Mouse (Mus musculus): ENCODE results near the gene Slc22a1.

- TF ChIP-seq NELFE (IDR thresholded peaks at IDR 0.05; ENCODE audit: low read depth, low read length) (no peak), POLR2AphosphoS2 (IDR thresholded peaks at IDR 0.05; ENCODE audit: low read depth, low read length) (no peak), ZC3H11A (IDR thresholded peaks at IDR 0.05; ENCODE audit: low read depth, low read length) (no peak), SMC3 (IDR thresholded peaks at IDR 0.05; ENCODE audit: low read depth, low read length) (no peak), CTCF (conservative IDR thresholded peaks at IDR 0.05 in 1 of 2, IDR thresholded peaks at IDR 0.05 in 1 of 2; ENCODE audit: low read depth in 2 of 2, low read length in 2 of 2) (no peak)
These were observed 49.4 kb upstream of the Slc22a1 start for GRCm38 (mm10) chr17:12724767-12725744.

Data from CH12.LX (cell line).